Mouse (Mus musculus) kidney, postnatal 14 days (tissue): ENCODE measurements around the gene Gm49383.

Experiments
- DNase-seq: peaks from one replicate; pipeline ENCODE4 v3.0.0; 2022; ENCODE audit warnings: mixed read lengths

Gm49383 gene

GRCm38 (mm10) chr12:69196444-69197377, at the start of gene Gm49383:
Gene Gm49383 (minus strand): TSS chr12:69197104.
- peak; percentile 81 for DNase-seq

- DNase-seq = peak; percentile 80
Measured at GRCm38 (mm10) chr12:69241771-69242431, 45.0 kb upstream of the Gm49383 start.

GRCm38 (mm10) chr12:69241405-69241770, 44.5 kb upstream of the Gm49383 start:
- no peak for DNase-seq

- DNase-seq = no peak
Measured at GRCm38 (mm10) chr12:69240876-69241275, 44.0 kb upstream of the Gm49383 start, which contains the start of gene Klhdc1. Gene Klhdc1 (plus strand): TSS chr12:69241176.

- DNase-seq = peak; percentile 20
Measured at GRCm38 (mm10) chr12:69238284-69238683, 41.4 kb upstream of the Gm49383 start.

- DNase-seq = no peak
Measured at GRCm38 (mm10) chr12:69235782-69236181, 38.9 kb upstream of the Gm49383 start.

GRCm38 (mm10) chr12:69229251-69229650, 32.3 kb upstream of the Gm49383 start:
- no peak for DNase-seq

- DNase-seq = peak; percentile 92
Measured at GRCm38 (mm10) chr12:69227776-69228466, 31.0 kb upstream of the Gm49383 start, which contains the start of gene Pole2. Gene Pole2 (minus strand): TSS chr12:69228195.

- DNase-seq = peak; percentile 24
Measured at GRCm38 (mm10) chr12:69220613-69221277, 23.8 kb upstream of the Gm49383 start.

GRCm38 (mm10) chr12:69216587-69216986, 19.7 kb upstream of the Gm49383 start:
- DNase-seq = no peak

- no peak for DNase-seq
Measured at GRCm38 (mm10) chr12:69215000-69215785, 18.3 kb upstream of the Gm49383 start.

- no peak for DNase-seq
Measured at GRCm38 (mm10) chr12:69214393-69214792, 17.5 kb upstream of the Gm49383 start.

- no peak for DNase-seq
Measured at GRCm38 (mm10) chr12:69213186-69213777, 16.4 kb upstream of the Gm49383 start.

GRCm38 (mm10) chr12:69211057-69211456, 14.2 kb upstream of the Gm49383 start:
- DNase-seq = no peak

- no peak for DNase-seq
Measured at GRCm38 (mm10) chr12:69210056-69210979, 13.4 kb upstream of the Gm49383 start.

- DNase-seq = no peak
Measured at GRCm38 (mm10) chr12:69208520-69208919, 11.6 kb upstream of the Gm49383 start.

- no peak for DNase-seq
Measured at GRCm38 (mm10) chr12:69207926-69208325, 11.0 kb upstream of the Gm49383 start.

GRCm38 (mm10) chr12:69207396-69207795, 10.5 kb upstream of the Gm49383 start:
- no peak for DNase-seq

- DNase-seq = no peak
Measured at GRCm38 (mm10) chr12:69204052-69204833, 7.3 kb upstream of the Gm49383 start, which contains the start of gene Gm49384. Gene Gm49384 (minus strand): TSS chr12:69204267.
